In genomic region chr8:123682073-123682761, GRCm38 (mm10) we compare ENCODE assay signal across 8 mouse cellular contexts. TPM values are rescaled to one million over a fixed set of nuclear protein-coding genes. Genes with fewer than 3 reads are reported as not detected.
DNase-seq lines count a peak whose midpoint lies in the region; ATAC-seq and TF ChIP-seq lines count a peak whose summit lies in the region.

No protein-coding gene starts in this region.

- H3K36me3 ChIP-seq in heart, postnatal 0 days (replicated peaks; ENCODE audit: control insufficient read depth, insufficient read depth, low read length), result no peaks in the 10 kb centered on the region
- H3K36me3 ChIP-seq in limb, embryonic 12.5 days, result no peaks in the 10 kb centered on the region
- no peaks in the 10 kb centered on the region for H3K36me3 ChIP-seq in midbrain, embryonic 14.5 days (ENCODE audit: control insufficient read depth, insufficient read depth, low read length)

- WGBS in heart, postnatal 0 days, result 26% methylated on average over 18 of the region's 18 CpGs
- 19% methylated on average over 18 of the region's 18 CpGs for WGBS in limb, embryonic 12.5 days
- 20% methylated on average over 18 of the region's 18 CpGs for WGBS in midbrain, embryonic 14.5 days

- no peaks in the 10 kb centered on the region for H3K9me3 ChIP-seq in heart, postnatal 0 days (replicated peaks; ENCODE audit: control insufficient read depth, low read length)
- no peaks in the 10 kb centered on the region for H3K9me3 ChIP-seq in limb, embryonic 12.5 days
- no peaks in the 10 kb centered on the region for H3K9me3 ChIP-seq in midbrain, embryonic 14.5 days (ENCODE audit: control insufficient read depth, low read length)

- TF ChIP-seq EP300 in heart, postnatal 0 days (IDR thresholded peaks at IDR 0.05; ENCODE audit: low read depth), result no peak

- intact Hi-C loops in left cerebral cortex, postnatal 4 days (cut with DNase I), result no loop called here
- intact Hi-C loops in left cerebral cortex, postnatal 25 days (cut with DNase I), result no loop called here
- intact Hi-C loops in left cerebral cortex, adult 2 months (cut with DNase I), result no loop called here

- no peak for TF ChIP-seq POLR2A in brain, embryonic 14.5 days (IDR thresholded peaks at IDR 0.05; ENCODE audit: borderline replicate concordance, extremely low read depth, insufficient read depth, insufficient read length, poor library complexity, severe bottlenecking)

- no peak overlapping the region for H3K4me3 ChIP-seq in heart, postnatal 0 days (ENCODE audit: low read depth, low read length)
- H3K4me3 ChIP-seq in limb, embryonic 12.5 days (replicated peaks), result peak overlapping the region; percentile 15; the same call in 1 of the 2 replicates
- no peak overlapping the region for H3K4me3 ChIP-seq in midbrain, embryonic 14.5 days (replicated peaks; ENCODE audit: low read depth, low read length)
- no peak overlapping the region for H3K4me3 ChIP-seq in left cerebral cortex, adult 2 months

- TF ChIP-seq CTCF in brain, embryonic 14.5 days (IDR thresholded peaks at IDR 0.05; ENCODE audit: borderline replicate concordance, extremely low read depth, insufficient read depth, insufficient read length), result no peak
- TF ChIP-seq CTCF in heart, postnatal 0 days (IDR thresholded peaks at IDR 0.05; ENCODE audit: low read depth), result no peak
- no peak for TF ChIP-seq CTCF in left cerebral cortex, adult 2 months (IDR thresholded peaks at IDR 0.05)

- H3K4me2 ChIP-seq in heart, postnatal 0 days (ENCODE audit: low read depth, low read length), result no peak overlapping the region
- H3K4me2 ChIP-seq in limb, embryonic 12.5 days, result peak overlapping the region; percentile 28
- no peak overlapping the region for H3K4me2 ChIP-seq in midbrain, embryonic 14.5 days (ENCODE audit: low read length)

- no peak overlapping the region for H3K9ac ChIP-seq in heart, postnatal 0 days (replicated peaks; ENCODE audit: low read depth, low read length)
- H3K9ac ChIP-seq in limb, embryonic 12.5 days (replicated peaks), result no peak overlapping the region
- no peak overlapping the region for H3K9ac ChIP-seq in midbrain, embryonic 14.5 days (replicated peaks; ENCODE audit: low read length)

- H3K4me1 ChIP-seq in heart, postnatal 0 days (ENCODE audit: control insufficient read depth, insufficient read depth), result no peaks in the 10 kb centered on the region
- peaks cover 3% of the 10 kb centered on the region; the same call in 1 of the 2 replicates for H3K4me1 ChIP-seq in limb, embryonic 12.5 days (replicated peaks)
- peaks cover 4% of the 10 kb centered on the region for H3K4me1 ChIP-seq in midbrain, embryonic 14.5 days (ENCODE audit: control insufficient read depth, insufficient read depth, low read length)

- ATAC-seq in heart, postnatal 0 days (ENCODE audit: insufficient read depth, low read depth), result peak; percentile 47
- peak; percentile 63; the same call in 1 of the 2 replicates for ATAC-seq in limb, embryonic 12.5 days (ENCODE audit: insufficient number of reproducible peaks, insufficient read depth, low FRiP score, low TSS enrichment, low read depth)
- no peak for ATAC-seq in midbrain, embryonic 14.5 days (ENCODE audit: low FRiP score, low TSS enrichment)

- peak; percentile 39 for DNase-seq in left cerebral cortex, postnatal 4 days
- DNase-seq in left cerebral cortex, postnatal 25 days (ENCODE audit: low spot score in 2 of 2), result no peak
- DNase-seq in brain, embryonic 14.5 days (ENCODE audit: low read depth), result peak; percentile 57
- no peak for DNase-seq in heart, postnatal 0 days (ENCODE audit: low spot score)
- DNase-seq in midbrain, embryonic 14.5 days, result peak; percentile 51
- DNase-seq in left cerebral cortex, adult 2 months (ENCODE audit: extremely low spot score in 1 of 2, low spot score in 2 of 2), result no peak
- DNase-seq in layer of hippocampus, postnatal 14 days (ENCODE audit: low spot score in 2 of 2), result no peak

- no peaks in the 10 kb centered on the region for H3K27me3 ChIP-seq in heart, postnatal 0 days (ENCODE audit: control insufficient read depth, insufficient read depth, low read length)
- peaks cover 2% of the 10 kb centered on the region; the same call in 1 of the 2 replicates for H3K27me3 ChIP-seq in limb, embryonic 12.5 days
- H3K27me3 ChIP-seq in midbrain, embryonic 14.5 days (ENCODE audit: control insufficient read depth, insufficient read depth, low read length), result no peaks in the 10 kb centered on the region

- no peak overlapping the region for H3K27ac ChIP-seq in heart, postnatal 0 days (ENCODE audit: low read depth)
- no peak overlapping the region for H3K27ac ChIP-seq in limb, embryonic 12.5 days
- H3K27ac ChIP-seq in midbrain, embryonic 14.5 days (replicated peaks; ENCODE audit: low read depth, low read length), result no peak overlapping the region
- no peak overlapping the region for H3K27ac ChIP-seq in left cerebral cortex, adult 2 months

RNA-seq across cellular contexts. Expression of gene Rhou, which starts 28.5 kb away (rescaled TPM):
- 10 to 100 TPM; 78.0 to 89.0 TPM for total RNA-seq in left cerebral cortex, postnatal 4 days (2021)
- 10 to 100 TPM; 40.3 to 40.9 TPM for total RNA-seq in left cerebral cortex, postnatal 25 days (2021)
- polyA plus RNA-seq in brain, embryonic 14.5 days (2012; rRNA removed), result 20.9 and 30.1 TPM in 2 replicates
- 5.3 and 8.6 TPM in 2 replicates for total RNA-seq in heart, postnatal 0 days (2014; rRNA removed; ENCODE audit: low replicate concordance)
- 2.5 and 2.8 TPM in 2 replicates for polyA plus RNA-seq in heart, postnatal 0 days (2015; fragmentation: Nextera tagmentation; extraction: Ambion mirVana)
- polyA plus RNA-seq in limb, embryonic 12.5 days (2016; fragmentation: Nextera tagmentation; extraction: Ambion mirVana), result 7.3 and 8.9 TPM in 2 replicates
- 10.0 and 12.9 TPM in 2 replicates for polyA plus RNA-seq in midbrain, embryonic 14.5 days (2014; fragmentation: Nextera tagmentation; extraction: Ambion mirVana)
- total RNA-seq in left cerebral cortex, adult 2 months (2021), result 10 to 100 TPM; 45.9 to 46.2 TPM
- 10 to 100 TPM; 44.7 to 46.3 TPM for total RNA-seq in layer of hippocampus, postnatal 14 days (2021)

Comparison
In these comparisons a context has a peak if more than half of its experiments do, and no peak if none do; other contexts are left out.
1. DNase-seq: peak in left cerebral cortex, postnatal 4 days (single experiment), brain, embryonic 14.5 days (single experiment) and midbrain, embryonic 14.5 days (single experiment); none in left cerebral cortex, postnatal 25 days (0 of 2), heart, postnatal 0 days (single experiment), left cerebral cortex, adult 2 months (0 of 2) and layer of hippocampus, postnatal 14 days (0 of 2).